Mouse (Mus musculus) midbrain, embryonic 12.5 days (tissue): ENCODE data around the gene 4933411K16Rik. TPM values are rescaled to one million over a fixed set of nuclear protein-coding genes. Genes with fewer than 3 reads are reported as not detected.
"Not testable (repeated sequence)": the region's sequence is repeated elsewhere in the genome, so short reads cannot be mapped to it uniquely, and the experiment has no call there.

ENCODE experiments used
- ATAC-seq: fragments of 200-750 bp; cut with Nextera tagmentation; 2 replicates; pipeline ENCODE4 v1.8.0; 2017; ENCODE audit warnings: low read depth, moderate TSS enrichment, moderate library complexity; ENCODE audit not compliant: low FRiP score
- H3K27ac ChIP-seq: fragments of 300-500 bp; sonication (generic); replicated peaks from 2 replicates; pipeline ENCODE4 v1.5.1; 2016; ENCODE audit warnings: mild to moderate bottlenecking
- H3K27me3 ChIP-seq: fragments of 300-500 bp; sonication (generic); 2 replicates; pipeline ENCODE4 v1.6.1; 2016; ENCODE audit warnings: mild to moderate bottlenecking
- H3K36me3 ChIP-seq: fragments of 300-500 bp; sonication (generic); 2 replicates; pipeline ENCODE4 v1.6.1; 2016
- H3K4me1 ChIP-seq: fragments of 300-500 bp; sonication (generic); 2 replicates; pipeline ENCODE4 v1.6.1; 2016
- H3K4me2 ChIP-seq: fragments of 300-500 bp; sonication (generic); replicated peaks from 2 replicates; pipeline ENCODE4 v1.6.1; 2016; ENCODE audit warnings: mild to moderate bottlenecking, moderate library complexity
- H3K4me3 ChIP-seq: fragments of 300-500 bp; sonication (generic); 2 replicates; pipeline ENCODE4 v1.5.1; 2016; ENCODE audit warnings: mild to moderate bottlenecking
- H3K9ac ChIP-seq: fragments of 300-500 bp; sonication (generic); replicated peaks from 2 replicates; pipeline ENCODE4 v1.6.1; 2016; ENCODE audit warnings: mild to moderate bottlenecking, moderate library complexity
- H3K9me3 ChIP-seq: fragments of 300-500 bp; sonication (generic); 2 replicates; pipeline ENCODE4 v1.6.1; 2016; ENCODE audit warnings: mild to moderate bottlenecking
- WGBS: fragments of 180-500 bp; shearing (Covaris S2); methylation state at CpG from one replicate; pipeline ENCODE4 v1.1.7; 2016; 5-methylcytosine and 5-hydroxymethylcytosine counted together
- polyA plus RNA-seq: library from polyadenylated mRNA; unstranded; fragments of >200 nt; fragmentation: Nextera tagmentation; extraction: Ambion mirVana; gene quantifications from 2 replicates; pipeline ENCODE4 v1.2.1, GENCODE M21; 2016

The 4933411K16Rik gene
- polyA plus RNA-seq, 1 experiment from 2014 or later = not detected

DNA sequence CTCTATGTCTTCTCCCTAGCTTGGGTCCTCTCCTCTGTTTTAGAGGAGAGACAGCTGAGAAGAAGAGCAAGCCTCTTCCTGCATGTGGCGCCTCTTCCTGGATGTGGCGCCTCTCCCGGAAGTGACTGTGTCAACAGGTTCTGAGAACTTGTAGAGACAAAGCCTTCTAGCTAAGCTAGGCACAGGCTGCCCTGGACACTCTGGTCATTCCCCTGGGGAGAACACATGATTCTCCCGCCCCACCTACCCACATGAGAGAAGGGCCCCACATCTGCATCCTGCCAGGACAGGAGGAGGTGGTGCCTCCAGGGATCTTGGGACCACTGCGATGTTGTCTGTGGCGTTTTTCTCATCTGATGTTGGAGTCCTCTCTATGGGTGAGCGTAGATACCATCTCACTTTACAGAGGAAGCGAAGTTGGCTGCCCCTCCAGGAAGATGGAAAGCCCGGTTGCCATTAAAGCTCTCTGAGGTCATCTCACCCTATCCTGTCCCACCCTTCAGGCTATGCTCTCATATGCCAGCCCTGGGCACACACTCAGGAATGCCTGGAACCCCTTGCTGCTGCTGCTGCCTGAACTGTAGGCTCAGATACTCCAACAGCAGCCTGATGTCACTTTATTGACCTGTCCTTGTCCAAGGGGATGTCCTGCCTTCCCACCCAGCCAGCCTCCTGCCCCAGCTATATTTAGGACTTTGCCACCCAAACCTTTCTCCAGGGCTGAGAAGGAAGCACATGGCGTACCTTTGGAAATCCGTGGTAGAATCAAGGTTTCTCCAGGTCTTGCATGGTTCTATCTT is 16.6 kb downstream of the 4933411K16Rik start:
- Histone ChIP-seq H3K4me2 (no peak overlapping the region), H3K27me3 (no peaks in the 10 kb centered on the region), H3K36me3 (0 out of 2 replicates have a peak, but pooled peaks cover 4% of the 10 kb centered on the region), H3K4me3 (no peak overlapping the region), H3K27ac (no peak overlapping the region), H3K9ac (no peak overlapping the region), H3K4me1 (no peaks in the 10 kb centered on the region), H3K9me3 (no peaks in the 10 kb centered on the region)
- ATAC-seq = no peak
- WGBS = 85% methylated on average over 11 of the region's 11 CpGs

DNA sequence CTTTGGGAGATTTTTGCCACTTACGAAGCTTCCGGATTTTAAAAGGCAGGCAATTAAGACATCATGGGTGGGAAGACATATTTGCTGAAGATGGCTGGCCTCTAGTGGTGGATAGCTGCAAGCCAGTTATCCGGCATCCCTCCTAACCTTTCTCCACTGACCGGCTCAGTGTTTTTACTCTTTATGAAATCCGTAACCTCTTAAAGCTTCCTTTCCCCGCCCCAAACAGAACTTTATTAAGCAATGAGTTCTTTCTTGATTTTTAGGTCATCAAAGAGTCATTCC is 17.1 kb downstream of the 4933411K16Rik start:
- no peak for ATAC-seq
- 59% methylated on average over 6 of the region's 6 CpGs for WGBS
- Histone ChIP-seq H3K36me3 (0 out of 2 replicates have a peak, but pooled peaks cover 4% of the 10 kb centered on the region), H3K9me3 (no peaks in the 10 kb centered on the region), H3K27me3 (no peaks in the 10 kb centered on the region), H3K27ac (no peak overlapping the region), H3K4me3 (no peak overlapping the region), H3K4me2 (no peak overlapping the region), H3K4me1 (no peaks in the 10 kb centered on the region), H3K9ac (no peak overlapping the region)

DNA sequence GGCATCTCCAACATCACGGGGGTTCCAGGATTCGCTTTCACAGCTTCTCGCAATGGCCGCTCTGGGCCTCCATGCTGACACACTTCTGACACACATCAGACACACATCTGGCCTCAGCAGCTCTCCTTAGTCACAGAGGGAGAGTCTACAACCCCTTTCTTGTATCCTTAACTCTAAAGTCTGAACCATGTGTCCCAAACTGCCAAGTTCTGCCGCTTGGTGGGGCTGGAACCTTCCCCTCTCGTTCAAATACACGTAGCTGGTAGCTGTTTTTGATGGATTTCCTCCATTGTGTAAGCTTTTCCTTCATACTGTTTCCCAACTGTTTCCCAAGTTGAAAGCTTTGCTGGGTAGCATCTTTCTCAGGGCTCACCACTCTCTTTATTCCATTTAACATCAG is 19.2 kb downstream of the 4933411K16Rik start:
- Histone ChIP-seq H3K4me2 (no peak overlapping the region), H3K36me3 (peaks cover 24% of the 10 kb centered on the region), H3K9ac (no peak overlapping the region), H3K27me3 (no peaks in the 10 kb centered on the region), H3K4me1 (no peaks in the 10 kb centered on the region), H3K4me3 (no peak overlapping the region), H3K9me3 (no peaks in the 10 kb centered on the region), H3K27ac (no peak overlapping the region)
- WGBS = 82% methylated on average over 7 of the region's 7 CpGs
- ATAC-seq = no peak

DNA sequence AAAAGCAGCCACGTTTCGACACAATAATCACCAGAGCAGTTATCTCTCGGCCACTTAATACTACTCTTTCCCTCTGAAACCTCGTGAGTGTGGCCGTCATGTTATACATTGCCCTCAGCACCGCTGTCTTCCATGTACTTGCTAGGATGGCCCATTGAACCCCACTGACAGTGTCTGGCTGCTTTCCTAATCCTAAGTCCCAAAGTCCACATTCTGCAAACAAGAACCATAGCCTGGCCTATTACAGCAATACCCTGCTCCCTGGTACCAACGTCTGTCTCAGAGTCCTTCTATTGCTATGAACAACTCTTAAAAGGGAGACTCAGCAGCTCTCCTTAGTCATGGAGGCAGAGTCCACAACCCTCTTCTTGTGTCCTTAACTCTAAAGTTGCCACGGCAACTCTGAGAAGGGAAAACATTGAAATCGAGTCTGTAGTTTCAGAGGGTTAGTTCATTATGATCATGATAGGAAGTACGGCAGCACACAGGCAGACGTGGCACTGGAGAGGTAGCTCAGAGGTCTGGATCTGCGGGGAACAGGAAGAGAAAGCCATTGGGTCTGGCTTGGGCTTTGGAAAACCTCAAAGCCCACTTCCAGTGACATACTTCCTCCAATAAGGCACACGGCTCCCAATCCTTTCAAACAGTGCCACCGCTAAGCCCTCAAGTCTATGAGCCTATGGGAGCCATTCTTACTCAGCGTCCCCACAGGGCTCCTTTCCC is 20.0 kb downstream of the 4933411K16Rik start:
- no peak overlapping the region for H3K9ac ChIP-seq
- no peaks in the 10 kb centered on the region for H3K4me1 ChIP-seq
- H3K4me2 ChIP-seq = no peak overlapping the region
- ATAC-seq = no peak
- 83% methylated on average over 15 of the region's 15 CpGs for WGBS
- peaks cover 32% of the 10 kb centered on the region for H3K36me3 ChIP-seq
- no peak overlapping the region for H3K27ac ChIP-seq
- H3K9me3 ChIP-seq = no peaks in the 10 kb centered on the region
- H3K4me3 ChIP-seq = no peak overlapping the region
- H3K27me3 ChIP-seq = no peaks in the 10 kb centered on the region

DNA sequence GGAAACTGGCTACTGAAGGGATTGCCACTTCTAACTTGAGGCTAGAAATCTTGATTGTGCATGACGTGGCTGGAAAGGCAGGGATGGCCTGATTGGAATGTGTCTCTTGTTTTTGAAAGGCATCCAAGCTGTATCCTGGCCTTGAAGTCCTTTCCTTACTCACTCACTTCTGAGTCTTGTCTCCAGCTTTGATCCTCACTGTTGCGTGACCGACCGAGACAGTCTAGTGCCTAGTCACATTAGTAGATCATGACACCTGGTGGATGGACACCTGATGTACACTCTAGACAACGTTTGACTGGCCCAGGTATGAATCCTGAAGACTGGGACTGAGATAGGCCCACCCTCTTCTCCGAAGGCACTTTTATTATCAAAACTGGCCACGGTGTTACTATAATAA is 20.8 kb downstream of the 4933411K16Rik start:
- Histone ChIP-seq H3K4me3 (no peak overlapping the region), H3K9ac (no peak overlapping the region), H3K4me1 (no peaks in the 10 kb centered on the region), H3K36me3 (peaks cover 36% of the 10 kb centered on the region), H3K9me3 (no peaks in the 10 kb centered on the region), H3K27ac (no peak overlapping the region), H3K4me2 (no peak overlapping the region), H3K27me3 (no peaks in the 10 kb centered on the region)
- no peak for ATAC-seq
- 84% methylated on average over 7 of the region's 7 CpGs for WGBS

DNA sequence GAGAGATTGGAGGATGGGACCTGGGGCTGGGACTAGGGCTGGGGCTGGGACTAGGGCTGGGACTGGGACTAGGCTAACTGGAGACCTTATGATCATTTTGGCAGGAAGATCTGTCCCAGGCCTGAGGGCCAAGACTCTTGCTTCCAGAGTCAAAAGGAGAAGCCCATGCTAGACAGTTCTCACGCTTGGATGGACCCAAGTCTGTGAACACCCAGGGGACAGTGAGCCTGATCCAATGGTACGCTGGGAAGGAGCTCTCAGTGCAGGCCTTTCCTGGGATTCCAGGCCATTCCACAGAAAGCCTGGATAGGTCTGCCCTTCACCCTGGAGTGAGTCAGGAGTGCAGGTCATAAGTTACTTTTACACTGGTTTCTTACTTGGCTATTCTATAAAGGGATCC is 23.0 kb downstream of the 4933411K16Rik start:
- ATAC-seq = no peak
- peaks cover 50% of the 10 kb centered on the region for H3K36me3 ChIP-seq
- H3K4me3 ChIP-seq = no peak overlapping the region
- no peaks in the 10 kb centered on the region for H3K4me1 ChIP-seq
- no peaks in the 10 kb centered on the region for H3K27me3 ChIP-seq
- no peak overlapping the region for H3K27ac ChIP-seq
- no peaks in the 10 kb centered on the region for H3K9me3 ChIP-seq
- no peak overlapping the region for H3K9ac ChIP-seq
- H3K4me2 ChIP-seq = no peak overlapping the region
- WGBS = 85% methylated on average over 2 of the region's 2 CpGs

DNA sequence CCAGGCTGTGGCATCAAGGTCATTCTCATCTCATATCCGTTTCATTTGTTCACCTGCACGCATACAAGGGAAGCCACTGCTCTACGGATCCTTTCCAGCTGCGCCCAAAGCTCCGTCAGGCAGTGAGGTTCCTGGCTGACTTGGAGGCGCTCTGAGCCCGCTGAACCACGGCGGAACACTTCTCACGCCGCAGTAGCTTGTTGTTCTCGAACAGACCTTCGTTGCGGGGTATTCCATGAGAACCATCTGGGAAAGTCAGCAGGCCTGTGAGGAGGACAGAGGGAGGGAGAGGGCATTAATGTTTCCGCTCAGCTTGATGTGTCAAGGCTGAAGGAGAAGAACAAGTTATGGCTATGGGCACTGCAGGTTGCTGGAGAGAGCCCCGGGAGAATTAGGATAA is 23.9 kb downstream of the 4933411K16Rik start:
- Histone ChIP-seq H3K36me3 (peaks cover 50% of the 10 kb centered on the region), H3K9me3 (no peaks in the 10 kb centered on the region), H3K9ac (no peak overlapping the region), H3K4me3 (no peak overlapping the region), H3K4me1 (no peaks in the 10 kb centered on the region), H3K4me2 (no peak overlapping the region), H3K27me3 (no peaks in the 10 kb centered on the region), H3K27ac (no peak overlapping the region)
- 92% methylated on average over 16 of the region's 16 CpGs for WGBS
- ATAC-seq = no peak

DNA sequence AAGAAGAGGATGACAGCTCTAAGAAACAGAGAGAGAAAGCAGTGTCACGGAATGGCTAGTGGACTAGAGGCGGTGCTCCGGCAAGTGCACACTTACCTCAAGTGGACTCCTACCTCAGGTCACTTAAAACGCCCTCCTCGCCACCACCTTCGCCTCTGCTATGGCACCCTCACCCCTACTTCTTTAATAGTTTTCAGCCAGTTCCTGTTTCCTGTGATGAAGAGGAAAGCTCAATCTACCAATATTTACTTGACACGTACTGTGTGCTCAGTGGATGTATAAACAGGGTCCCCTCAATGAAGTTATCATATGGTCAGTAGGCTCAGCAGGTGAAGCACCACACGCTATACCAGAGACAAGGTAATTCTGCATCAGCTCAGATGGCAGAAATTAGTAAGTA is 26.5 kb downstream of the 4933411K16Rik start:
- Histone ChIP-seq H3K4me1 (no peaks in the 10 kb centered on the region), H3K27ac (no peak overlapping the region), H3K9me3 (no peaks in the 10 kb centered on the region), H3K4me3 (no peak overlapping the region), H3K4me2 (no peak overlapping the region), H3K9ac (no peak overlapping the region), H3K36me3 (peaks cover 46% of the 10 kb centered on the region), H3K27me3 (no peaks in the 10 kb centered on the region)
- WGBS = 95% methylated on average over 8 of the region's 8 CpGs
- no peak for ATAC-seq

DNA sequence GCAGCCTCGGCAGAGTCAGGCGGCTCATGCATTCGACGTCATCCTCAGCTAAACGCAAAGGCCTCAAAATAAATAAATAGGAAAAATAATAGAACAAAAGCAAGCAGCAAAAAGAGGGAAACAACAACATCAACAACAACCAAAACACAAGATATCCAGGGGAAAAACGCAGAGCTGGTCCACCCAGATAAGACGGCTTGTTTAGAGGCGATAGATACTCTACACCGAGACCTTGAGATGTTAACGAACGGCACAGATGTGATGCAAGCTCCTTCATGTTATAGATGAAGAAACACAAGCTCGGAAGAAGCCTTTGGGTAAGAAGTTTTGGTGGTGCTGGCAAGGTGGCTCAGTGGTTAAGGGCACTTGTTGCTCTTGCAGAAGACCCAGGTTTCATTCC is 27.0 kb downstream of the 4933411K16Rik start:
- Histone ChIP-seq H3K27me3 (no peaks in the 10 kb centered on the region), H3K4me3 (no peak overlapping the region), H3K27ac (no peak overlapping the region), H3K9ac (no peak overlapping the region), H3K4me2 (no peak overlapping the region), H3K9me3 (no peaks in the 10 kb centered on the region), H3K36me3 (peaks cover 46% of the 10 kb centered on the region), H3K4me1 (no peaks in the 10 kb centered on the region)
- ATAC-seq = no peak
- 93% methylated on average over 12 of the region's 12 CpGs for WGBS

DNA sequence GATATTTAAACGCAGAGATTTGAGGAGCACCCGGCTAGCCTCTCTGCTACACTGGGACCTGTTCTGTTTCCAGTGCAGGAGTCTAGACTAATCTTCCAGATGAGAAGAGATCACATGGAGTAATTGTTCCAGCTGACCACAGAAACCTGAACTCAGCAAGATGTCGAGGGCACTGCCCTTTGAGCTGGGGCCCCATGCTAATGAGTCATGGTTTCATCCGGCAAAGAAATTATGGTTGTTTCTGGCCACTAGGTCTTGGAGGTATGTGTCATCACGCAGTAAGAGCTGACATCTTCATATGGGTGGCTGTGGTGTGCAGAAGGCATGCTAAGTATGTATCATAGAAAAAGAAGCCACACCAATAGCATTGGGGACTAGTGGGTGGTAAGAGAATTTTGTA is 27.9 kb downstream of the 4933411K16Rik start:
- Histone ChIP-seq H3K27ac (no peak overlapping the region), H3K9ac (no peak overlapping the region), H3K36me3 (peaks cover 39% of the 10 kb centered on the region), H3K4me2 (no peak overlapping the region), H3K9me3 (no peaks in the 10 kb centered on the region), H3K27me3 (no peaks in the 10 kb centered on the region), H3K4me3 (no peak overlapping the region), H3K4me1 (no peaks in the 10 kb centered on the region)
- ATAC-seq = no peak
- 80% methylated on average over 5 of the region's 5 CpGs for WGBS

DNA sequence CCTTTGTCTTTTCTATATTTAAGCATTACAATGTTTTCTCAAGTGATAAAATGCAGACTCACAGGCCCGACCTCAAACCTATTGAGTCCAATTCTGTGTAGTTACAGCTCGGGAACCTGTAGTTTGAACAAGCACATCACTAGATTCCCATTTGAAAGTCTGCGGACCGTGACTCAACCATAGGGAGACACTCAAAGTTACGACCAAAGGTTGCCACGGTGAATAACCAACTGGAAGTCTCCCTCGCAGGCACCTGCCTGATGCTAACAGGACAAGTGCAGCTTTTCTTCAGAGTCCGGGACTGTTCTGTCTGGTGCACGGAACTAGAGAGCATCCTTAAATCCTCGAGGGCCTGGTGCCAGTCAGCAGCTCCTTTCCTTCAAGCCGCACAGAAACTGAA is 28.4 kb downstream of the 4933411K16Rik start:
- WGBS = 83% methylated on average over 11 of the region's 11 CpGs
- no peaks in the 10 kb centered on the region for H3K27me3 ChIP-seq
- no peak overlapping the region for H3K9ac ChIP-seq
- no peaks in the 10 kb centered on the region for H3K9me3 ChIP-seq
- H3K4me3 ChIP-seq = no peak overlapping the region
- H3K36me3 ChIP-seq = peaks cover 33% of the 10 kb centered on the region
- H3K27ac ChIP-seq = no peak overlapping the region
- H3K4me2 ChIP-seq = no peak overlapping the region
- ATAC-seq = no peak
- peaks cover 1% of the 10 kb centered on the region; the same call in 1 of the 2 replicates for H3K4me1 ChIP-seq

DNA sequence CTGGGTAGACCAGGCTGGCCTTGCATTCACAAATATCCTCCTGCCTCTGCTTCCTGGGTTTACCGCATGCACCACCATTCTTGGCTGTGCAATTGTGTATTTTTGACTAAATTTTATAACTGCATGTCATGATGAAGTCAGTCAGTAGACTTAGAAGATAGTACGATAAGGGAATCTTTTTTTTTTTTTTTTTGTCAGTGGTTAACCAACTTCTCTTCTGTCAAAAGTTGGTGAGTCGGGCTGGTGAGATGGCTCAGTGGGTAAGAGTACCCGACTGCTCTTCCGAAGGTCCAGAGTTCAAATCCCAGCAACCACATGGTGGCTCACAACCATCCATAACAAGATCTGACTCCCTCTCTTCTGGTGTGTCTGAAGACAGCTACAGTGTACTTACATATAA is 29.6 kb downstream of the 4933411K16Rik start:
- not testable (repeated sequence) for H3K4me1 ChIP-seq, H3K9me3 ChIP-seq, H3K4me2 ChIP-seq, ATAC-seq, H3K4me3 ChIP-seq, H3K9ac ChIP-seq, H3K27ac ChIP-seq, H3K27me3 ChIP-seq
- WGBS = 93% methylated on average over 5 of the region's 5 CpGs
- peaks cover 22% of the 10 kb centered on the region for H3K36me3 ChIP-seq
